Mouse (Mus musculus) midbrain, postnatal 0 days (tissue): ENCODE measurements at regions not wholly inside any gene's neighbourhood (a gene's known extent, or its start where the extent isn't known, plus 50 kb on each side); places are given as distances from the start of the nearest gene placed in this dataset.
"Not testable (repeated sequence)": the region's sequence is repeated elsewhere in the genome, so short reads cannot be mapped to it uniquely, and the experiment has no call there.

Source experiments
- ATAC-seq: fragments of 200-750 bp; cut with Nextera tagmentation; 2 replicates; pipeline ENCODE4 v1.8.0; 2017; ENCODE audit warnings: moderate number of reproducible peaks, mild to moderate bottlenecking, moderate TSS enrichment, moderate library complexity; ENCODE audit not compliant: low FRiP score
- DNase-seq: peaks from one replicate; pipeline ENCODE4 v3.0.0-alpha.2; 2015; ENCODE audit warnings: low spot score
- H3K27ac ChIP-seq: fragments of 300-500 bp; sonication (generic); 2 replicates; pipeline ENCODE4 v1.5.1; 2014; ENCODE audit warnings: low read depth, mild to moderate bottlenecking, low read length, mixed read lengths
- H3K27me3 ChIP-seq: fragments of 300-500 bp; sonication (generic); 2 replicates; pipeline ENCODE4 v1.6.1; 2014; ENCODE audit warnings: low read length, control low read depth, mixed read lengths; ENCODE audit not compliant: insufficient read depth
- H3K36me3 ChIP-seq: fragments of 300-500 bp; sonication (generic); 2 replicates; pipeline ENCODE4 v1.6.1; 2014; ENCODE audit warnings: low read length, control low read depth, mixed read lengths; ENCODE audit not compliant: insufficient read depth
- H3K4me1 ChIP-seq: fragments of 300-500 bp; sonication (generic); 2 replicates; pipeline ENCODE4 v1.6.1; 2014; ENCODE audit warnings: mild to moderate bottlenecking, control low read depth, antibody characterized with exemption, low read length, mixed read lengths; ENCODE audit not compliant: insufficient read depth
- H3K4me2 ChIP-seq: fragments of 300-500 bp; sonication (generic); 2 replicates; pipeline ENCODE4 v1.6.1; 2014; ENCODE audit warnings: low read depth, mild to moderate bottlenecking, low read length, mixed read lengths; ENCODE audit not compliant: poor library complexity, severe bottlenecking
- H3K4me3 ChIP-seq: fragments of 300-500 bp; sonication (generic); 2 replicates; pipeline ENCODE4 v1.5.1; 2014; ENCODE audit warnings: low read depth, mild to moderate bottlenecking, low read length, moderate library complexity
- H3K9ac ChIP-seq: fragments of 300-500 bp; sonication (generic); replicated peaks from 2 replicates; pipeline ENCODE4 v1.6.1; 2014; ENCODE audit warnings: mild to moderate bottlenecking, low read length, moderate library complexity, mixed read lengths; ENCODE audit not compliant: poor library complexity, severe bottlenecking
- H3K9me3 ChIP-seq: fragments of 300-500 bp; sonication (generic); 2 replicates; pipeline ENCODE4 v1.6.1; 2016; ENCODE audit warnings: low read length, control low read depth
- CTCF ChIP-seq: IDR thresholded peaks from 2 replicates; pipeline ENCODE4 v1.5.1; 2016; ENCODE audit warnings: antibody characterized with exemption, mild to moderate bottlenecking
- WGBS: fragments of 180-500 bp; shearing (Covaris S2); extraction: QIAGEN DNeasy Blood & Tissue Kit; methylation state at CpG from one replicate; pipeline ENCODE4 v1.1.7; 2014; 5-methylcytosine and 5-hydroxymethylcytosine counted together

DNA sequence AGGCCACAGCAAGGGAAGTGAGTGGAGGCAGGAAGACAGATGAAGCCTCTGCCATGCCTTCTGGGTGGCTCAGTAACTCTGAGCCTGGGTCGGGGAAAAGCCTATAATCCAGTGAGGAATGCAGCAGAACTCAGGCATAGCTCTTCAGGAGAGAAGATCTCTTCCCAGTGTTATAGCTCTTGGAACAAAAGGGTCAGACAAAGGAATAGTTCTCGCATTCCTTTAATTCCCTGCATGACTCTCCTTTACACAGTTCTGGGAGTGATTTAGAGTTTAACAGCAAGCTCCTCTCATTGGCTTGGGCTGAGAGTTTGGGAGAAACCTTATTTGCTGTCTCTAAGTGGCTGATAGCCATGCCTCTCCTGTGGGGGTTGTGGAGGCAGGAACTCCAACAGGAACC, 352.0 kb upstream of the Tacstd2 start:
- no peak overlapping the region for H3K4me3 ChIP-seq

DNA sequence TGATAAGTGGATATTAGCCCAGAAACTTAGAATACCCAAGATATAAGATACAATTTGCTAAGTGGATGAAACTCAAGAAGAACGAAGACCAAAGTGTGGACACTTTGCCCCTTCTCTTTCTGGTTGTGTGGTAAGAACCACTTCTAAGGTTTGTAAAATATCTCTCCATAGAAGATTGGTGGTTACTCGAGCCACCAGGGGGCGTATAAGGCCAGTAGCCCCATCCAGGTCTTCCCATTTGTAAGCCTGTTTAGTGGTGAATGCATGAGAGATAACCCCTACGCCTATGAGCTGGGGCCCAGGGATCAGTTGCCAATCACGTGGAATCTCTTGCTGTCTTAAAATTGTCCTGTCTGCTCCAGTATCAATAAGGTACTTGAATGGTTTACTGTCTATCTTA, 349.3 kb upstream of the Tacstd2 start:
- WGBS: 82% methylated on average over 5 of the region's 5 CpGs
- no peaks in the 10 kb centered on the region for H3K4me1 ChIP-seq

More for the DNA sequence above, 352.0 kb upstream of the Tacstd2 start:
- Histone ChIP-seq H3K4me2 (no peak overlapping the region), H3K36me3 (no peaks in the 10 kb centered on the region), H3K9me3 (no peaks in the 10 kb centered on the region), H3K27ac (no peak overlapping the region), H3K27me3 (no peaks in the 10 kb centered on the region), H3K9ac (no peak overlapping the region), H3K4me1 (no peaks in the 10 kb centered on the region)
- WGBS: 46% methylated on average over 2 of the region's 2 CpGs
- TF ChIP-seq CTCF: no peak
- no peak for ATAC-seq
- no peak for DNase-seq

DNA sequence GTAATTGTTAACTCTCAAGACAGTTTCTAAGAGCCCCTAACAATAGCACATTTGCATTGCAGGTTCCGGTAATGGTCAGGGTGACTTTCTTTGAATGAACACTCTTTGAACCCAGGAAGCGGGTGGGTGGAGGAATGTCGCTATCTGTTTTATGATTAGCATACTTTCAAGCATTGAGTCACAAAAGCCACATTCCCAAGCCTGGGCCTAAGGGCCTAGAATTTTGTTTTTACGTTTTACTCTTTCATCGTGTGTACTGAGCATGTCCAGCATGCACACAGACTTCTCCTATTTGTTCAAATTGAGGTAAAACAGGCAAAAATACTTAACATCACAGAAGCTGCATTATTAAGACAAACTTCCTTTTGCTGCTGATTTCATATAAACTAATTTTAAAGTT, 345.9 kb upstream of the Tacstd2 start:
- H3K4me3 ChIP-seq, H3K4me2 ChIP-seq, DNase-seq, H3K9me3 ChIP-seq, H3K36me3 ChIP-seq, H3K9ac ChIP-seq, ATAC-seq, H3K4me1 ChIP-seq, H3K27ac ChIP-seq, H3K27me3 ChIP-seq: not testable (repeated sequence)
- 83% methylated on average over 4 of the region's 5 CpGs for WGBS

More for the DNA sequence above, 349.3 kb upstream of the Tacstd2 start:
- no peaks in the 10 kb centered on the region for H3K9me3 ChIP-seq
- no peak overlapping the region for H3K4me3 ChIP-seq
- no peak for DNase-seq
- H3K9ac ChIP-seq: no peak overlapping the region
- no peak overlapping the region for H3K4me2 ChIP-seq
- no peaks in the 10 kb centered on the region for H3K27me3 ChIP-seq
- H3K27ac ChIP-seq: no peak overlapping the region
- no peaks in the 10 kb centered on the region for H3K36me3 ChIP-seq
- TF ChIP-seq CTCF: no peak
- ATAC-seq: no peak

DNA sequence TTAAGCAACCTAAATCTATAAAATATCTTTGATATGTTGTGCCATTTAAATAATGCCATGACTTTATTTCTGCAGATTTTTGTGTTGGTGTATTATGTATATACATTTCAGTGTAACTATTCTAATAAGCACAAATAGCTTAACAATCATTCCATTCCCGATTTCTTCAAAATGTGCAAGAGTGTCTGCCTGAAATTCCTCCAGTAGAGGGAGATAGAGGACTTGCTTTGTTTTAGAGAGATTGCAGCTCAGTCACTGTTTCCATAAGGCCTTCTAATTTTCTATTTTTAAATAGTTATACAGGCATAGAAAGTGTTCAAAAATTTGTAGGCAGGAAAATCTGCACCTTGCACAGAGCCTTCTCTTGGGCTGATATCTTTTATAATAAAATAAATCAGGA, 322.3 kb upstream of the Tacstd2 start:
- ATAC-seq: 0 out of 2 replicates have a peak, but pooled peaks have one; percentile 44
- H3K27me3 ChIP-seq, H3K27ac ChIP-seq, DNase-seq, H3K4me3 ChIP-seq, H3K4me2 ChIP-seq, H3K4me1 ChIP-seq, H3K9ac ChIP-seq, H3K9me3 ChIP-seq, H3K36me3 ChIP-seq: not testable (repeated sequence)
- TF ChIP-seq CTCF: peak; percentile 65
- WGBS: 11% methylated on average over 1 of the region's 1 CpGs

DNA sequence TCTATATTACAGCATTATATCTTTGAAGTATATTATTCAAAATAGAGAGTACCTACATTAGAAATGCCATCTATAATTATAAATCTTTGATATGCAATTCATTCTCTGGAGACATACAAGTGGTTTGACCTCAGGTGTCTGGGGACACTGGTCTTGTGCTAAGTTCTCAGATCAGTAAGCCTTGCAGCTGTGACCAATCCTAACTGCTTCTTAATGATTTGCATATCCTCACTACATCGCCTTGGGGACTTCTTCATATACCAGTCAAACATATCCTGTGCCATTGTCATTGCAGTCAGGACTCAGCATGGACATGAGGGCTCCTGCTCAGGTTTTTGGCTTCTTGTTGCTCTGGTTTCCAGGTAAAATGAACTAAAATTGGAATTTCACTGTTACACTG, 303.9 kb upstream of the Tacstd2 start:
- not testable (repeated sequence) for H3K4me2 ChIP-seq, H3K27ac ChIP-seq, DNase-seq, H3K9me3 ChIP-seq, H3K27me3 ChIP-seq, H3K9ac ChIP-seq, H3K4me3 ChIP-seq, H3K4me1 ChIP-seq, ATAC-seq, H3K36me3 ChIP-seq
- 68% methylated on average over 1 of the region's 1 CpGs for WGBS

DNA sequence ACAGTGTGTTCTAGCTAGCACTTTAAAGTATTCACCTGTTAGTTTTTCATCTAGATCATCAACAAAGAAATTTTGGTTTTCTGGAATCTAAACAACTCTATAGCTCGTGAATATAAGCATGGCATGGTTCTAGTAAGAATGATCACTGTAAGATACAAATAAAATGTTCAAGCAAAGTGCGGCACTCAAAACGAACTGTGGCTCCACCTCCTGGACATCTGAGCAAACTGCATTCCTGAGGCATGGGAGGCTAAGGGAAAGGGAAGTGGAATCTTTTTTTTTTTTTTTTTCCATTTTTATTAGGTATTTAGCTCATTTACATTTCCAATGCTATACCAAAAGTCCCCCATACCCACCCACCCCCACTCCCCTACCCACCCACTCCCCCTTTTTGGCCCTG, 276.9 kb upstream of the Tacstd2 start:
- not testable (repeated sequence) for H3K27me3 ChIP-seq, H3K4me3 ChIP-seq, H3K4me2 ChIP-seq, H3K4me1 ChIP-seq, H3K9ac ChIP-seq, H3K9me3 ChIP-seq, H3K27ac ChIP-seq, ATAC-seq, H3K36me3 ChIP-seq
- peak; percentile 79 for TF ChIP-seq CTCF
- 11% methylated on average over 3 of the region's 3 CpGs for WGBS
- peak; percentile 44 for DNase-seq

DNA sequence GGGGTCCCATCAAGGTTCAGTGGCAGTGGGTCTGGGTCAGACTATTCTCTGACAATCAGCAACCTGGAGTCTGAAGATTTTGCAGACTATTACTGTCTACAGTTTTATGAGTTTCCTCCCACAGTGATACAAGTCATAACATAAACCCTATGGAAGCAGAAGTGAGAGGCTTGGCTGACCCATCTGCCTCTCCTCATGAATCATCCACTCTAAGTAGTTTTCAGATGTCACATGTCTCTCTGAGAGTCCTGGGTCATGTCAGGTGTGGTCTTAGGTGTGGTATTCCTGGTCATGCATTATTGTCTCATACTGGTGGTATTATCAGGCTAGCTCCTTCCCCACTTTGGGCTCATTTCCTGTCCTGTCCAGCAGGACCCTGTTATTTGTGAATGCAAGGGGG, 255.8 kb upstream of the Tacstd2 start:
- no peaks in the 10 kb centered on the region for H3K36me3 ChIP-seq
- no peak for DNase-seq
- H3K9ac ChIP-seq: no peak overlapping the region
- no peaks in the 10 kb centered on the region for H3K9me3 ChIP-seq
- no peak for TF ChIP-seq CTCF
- no peak overlapping the region for H3K4me3 ChIP-seq
- no peaks in the 10 kb centered on the region for H3K4me1 ChIP-seq
- ATAC-seq: no peak
- no peak overlapping the region for H3K27ac ChIP-seq
- H3K4me2 ChIP-seq: no peak overlapping the region
- H3K27me3 ChIP-seq: no peaks in the 10 kb centered on the region
